Mouse (Mus musculus) megakaryocyte progenitor cell, adult 5-6 weeks (primary cell): Measurements from ENCODE around the gene Cux1. TPM values are rescaled to one million over a fixed set of nuclear protein-coding genes. Genes with fewer than 3 reads are reported as not detected.

Source experiments
- ATAC-seq: replicated peaks from 2 replicates; pipeline ENCODE4 v1.8.0; 2016; ENCODE audit warnings: mild to moderate bottlenecking, moderate TSS enrichment, inconsistent platforms; ENCODE audit not compliant: poor library complexity
- total RNA-seq, 2 experiments: library from RNA; stranded (forward) in 1 of 2; stranded (reverse) in 1 of 2; fragments of 157-497, 149-512 nt in 1 of 2; fragments of 200-1000 nt in 1 of 2; gene quantifications; 2 replicates each; pipeline versions ENCODE4 v1.2.3 to v1.2.4; 2015 to 2017

Gene Cux1
- 110 and 118 TPM in 2 replicates for total RNA-seq (2015)
- 104 and 116 TPM in 2 replicates for total RNA-seq (2017)

GRCm38 (mm10) chr5:136567176-136568025 lies at the start of gene Cux1:
Gene Cux1, minus strand, starts transcription at chr5:136567490.
- ATAC-seq = peak; percentile 59

GRCm38 (mm10) chr5:136612391-136612790 lies 45.1 kb upstream of the Cux1 start:
- ATAC-seq = no peak

- ATAC-seq = no peak
Observed at GRCm38 (mm10) chr5:136608814-136609434, 41.6 kb upstream of the Cux1 start.

- ATAC-seq = peak; percentile 73
Observed at GRCm38 (mm10) chr5:136605144-136605543, 37.9 kb upstream of the Cux1 start.

GRCm38 (mm10) chr5:136603176-136603964 lies 36.1 kb upstream of the Cux1 start:
- ATAC-seq = peak; percentile 52

- ATAC-seq = no peak
Observed at GRCm38 (mm10) chr5:136600511-136600910, 33.2 kb upstream of the Cux1 start.

GRCm38 (mm10) chr5:136594896-136595540 lies 27.7 kb upstream of the Cux1 start:
- ATAC-seq = no peak

GRCm38 (mm10) chr5:136591816-136592499 lies 24.7 kb upstream of the Cux1 start:
- no peak for ATAC-seq

GRCm38 (mm10) chr5:136589002-136589401 lies 21.7 kb upstream of the Cux1 start:
- no peak for ATAC-seq

- no peak for ATAC-seq
Observed at GRCm38 (mm10) chr5:136588471-136588870, 21.2 kb upstream of the Cux1 start.

GRCm38 (mm10) chr5:136584676-136585285 lies 17.5 kb upstream of the Cux1 start:
- no peak for ATAC-seq

- ATAC-seq = peak; percentile 68
Observed at GRCm38 (mm10) chr5:136583666-136584464, 16.6 kb upstream of the Cux1 start.

- ATAC-seq = no peak
Observed at GRCm38 (mm10) chr5:136583256-136583655, 16.0 kb upstream of the Cux1 start.

GRCm38 (mm10) chr5:136582201-136582600 lies 14.9 kb upstream of the Cux1 start:
- no peak for ATAC-seq

GRCm38 (mm10) chr5:136581625-136582024 lies 14.3 kb upstream of the Cux1 start:
- ATAC-seq = 0 out of 2 replicates have a peak, but pooled peaks have one; percentile 6

GRCm38 (mm10) chr5:136581166-136581565 lies 13.9 kb upstream of the Cux1 start:
- peak; percentile 84 for ATAC-seq

GRCm38 (mm10) chr5:136578201-136578600 lies 10.9 kb upstream of the Cux1 start:
- ATAC-seq = no peak

- no peak for ATAC-seq
Observed at GRCm38 (mm10) chr5:136570171-136570570, 2.9 kb upstream of the Cux1 start.

GRCm38 (mm10) chr5:136568776-136569175 lies 1.5 kb upstream of the Cux1 start:
- peak; percentile 57 for ATAC-seq
